Mouse (Mus musculus) cortical plate, adult 2 months (tissue): ENCODE results near the gene Cog1.

Experiments
- CTCF ChIP-seq: fragments of 200-500 bp; IDR thresholded peaks from 2 replicates; pipeline ENCODE4 v1.5.1; 2011; ENCODE audit warnings: mild to moderate bottlenecking, control low read depth, low read length; ENCODE audit not compliant: insufficient read depth; ENCODE audit errors: extremely low read depth
- POLR2A ChIP-seq: fragments of 200-500 bp; IDR thresholded peaks from 2 replicates; pipeline ENCODE4 v1.6.1; 2011; ENCODE audit warnings: mild to moderate bottlenecking, low read length, control low read depth; ENCODE audit not compliant: insufficient read depth; ENCODE audit errors: extremely low read depth

- TF ChIP-seq CTCF (no peak), POLR2A (no peak)
These were observed 3.5 kb downstream of the Cog1 start for GRCm38 (mm10) chr11:113652516-113652915.
